Mouse (Mus musculus): Measurements from ENCODE around the gene Fbxw5. TPM values are rescaled to one million over a fixed set of nuclear protein-coding genes. Genes with fewer than 3 reads are reported as not detected.

The Fbxw5 gene
- 100 to 1,000 TPM in 1 of 4 experiments, 10 to 100 TPM in 3; 79.4 to 105 (median 88.7) TPM for total RNA-seq (2022)

DNA sequence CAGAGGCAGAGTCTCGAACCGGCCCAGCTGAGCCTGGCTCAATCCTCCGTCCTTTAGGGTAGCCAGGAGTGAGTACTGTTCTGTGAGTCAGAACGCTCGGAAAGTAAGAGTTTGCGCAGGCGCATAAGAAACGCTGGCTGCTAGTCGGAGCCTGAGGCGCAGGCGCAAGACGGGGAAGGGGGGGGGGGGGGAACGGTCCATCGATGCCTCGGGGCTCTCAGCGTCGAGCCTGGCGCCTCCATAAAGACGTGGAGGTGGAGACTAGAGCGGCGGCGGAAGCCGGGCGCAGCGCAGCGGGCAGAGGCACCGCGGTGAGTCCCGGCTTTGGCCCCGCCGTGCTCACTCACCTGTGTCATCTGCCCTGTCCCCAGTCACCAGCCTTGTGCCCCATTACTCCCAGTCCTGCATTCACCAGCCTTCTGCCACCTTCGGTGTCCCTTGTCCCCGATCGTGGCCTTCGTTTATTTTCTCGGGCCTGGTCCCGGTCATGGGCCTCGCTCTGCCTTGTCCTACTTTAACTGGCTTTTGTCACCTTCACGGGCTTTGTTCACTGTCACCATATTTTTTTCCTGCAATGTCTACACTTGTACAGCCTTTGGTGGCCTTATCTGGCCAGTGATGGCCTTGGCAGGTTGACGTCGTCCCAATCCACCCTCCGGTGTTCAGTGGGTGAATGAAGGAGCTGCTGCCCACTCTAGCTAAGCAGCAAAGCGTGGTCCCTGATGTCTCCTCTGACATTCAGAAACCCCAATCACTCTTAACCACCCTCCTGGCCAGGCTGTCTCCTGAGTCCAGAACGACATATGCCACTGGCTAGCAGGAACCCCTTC is at the start of gene Fbxw5:
TSS of gene Fbxw5 (plus strand) at position 175 of the 830 bp plus-strand sequence.
- DNase-seq (ENCODE audit: low spot score): peak; percentile 85

DNA sequence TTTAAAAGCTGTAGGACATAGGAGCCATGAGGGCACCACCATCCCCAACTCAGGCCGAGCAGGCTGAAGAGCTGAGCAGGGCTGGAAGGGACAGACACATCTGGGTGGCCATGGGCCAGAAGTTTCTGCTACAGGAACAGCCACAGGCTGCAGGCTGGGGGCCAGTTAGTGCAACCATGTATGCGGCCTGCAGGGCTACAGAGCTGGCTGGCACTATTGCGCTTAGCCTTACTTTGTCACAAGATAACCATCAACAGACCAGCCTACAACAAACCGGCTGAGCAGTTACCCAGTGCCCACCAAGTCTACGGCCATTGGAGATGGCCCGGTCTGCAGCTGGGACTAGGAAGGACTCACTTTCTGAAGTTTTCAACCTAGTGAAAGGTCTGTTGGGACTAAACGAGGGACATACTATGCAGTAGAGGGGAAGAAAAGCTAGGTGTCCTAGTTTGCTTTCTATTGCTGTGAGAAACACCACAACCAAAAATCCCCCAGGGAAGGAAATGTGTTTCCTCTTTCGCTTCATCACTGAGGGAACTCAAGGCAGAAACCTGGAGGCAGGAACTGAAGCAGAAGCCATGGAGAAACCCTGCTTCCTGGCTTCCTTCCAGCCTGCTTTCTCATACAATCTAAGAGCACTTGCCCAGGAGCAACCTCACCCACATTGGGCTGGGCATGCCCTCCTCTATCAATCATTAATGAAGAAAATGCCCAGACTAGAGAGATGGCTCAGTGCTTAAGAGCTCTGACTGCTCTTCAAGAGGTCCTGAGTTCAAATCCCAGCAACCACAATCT is 49.5 kb upstream of the Fbxw5 start:
- DNase-seq (ENCODE audit: low spot score): no peak

DNA sequence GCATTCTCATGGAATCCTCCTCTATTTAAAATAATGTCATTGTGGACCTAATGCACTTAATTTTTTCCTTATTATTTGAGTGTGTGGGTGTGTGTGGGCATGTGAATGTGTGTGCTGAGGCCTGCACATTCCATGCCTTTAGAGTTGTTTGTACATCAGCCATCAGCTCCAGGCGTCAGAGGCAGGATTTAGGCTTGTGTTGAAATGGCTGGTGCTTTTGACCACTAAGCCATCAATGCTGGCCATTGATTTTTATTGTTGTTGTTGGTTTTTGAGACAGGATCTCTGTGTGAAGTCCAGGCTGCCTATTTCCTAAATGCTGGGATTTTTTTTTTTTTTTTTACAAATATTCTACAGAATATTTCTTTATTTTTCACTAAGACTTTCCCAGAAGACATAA is 47.6 kb upstream of the Fbxw5 start:
- DNase-seq (ENCODE audit: low spot score): no peak

DNA sequence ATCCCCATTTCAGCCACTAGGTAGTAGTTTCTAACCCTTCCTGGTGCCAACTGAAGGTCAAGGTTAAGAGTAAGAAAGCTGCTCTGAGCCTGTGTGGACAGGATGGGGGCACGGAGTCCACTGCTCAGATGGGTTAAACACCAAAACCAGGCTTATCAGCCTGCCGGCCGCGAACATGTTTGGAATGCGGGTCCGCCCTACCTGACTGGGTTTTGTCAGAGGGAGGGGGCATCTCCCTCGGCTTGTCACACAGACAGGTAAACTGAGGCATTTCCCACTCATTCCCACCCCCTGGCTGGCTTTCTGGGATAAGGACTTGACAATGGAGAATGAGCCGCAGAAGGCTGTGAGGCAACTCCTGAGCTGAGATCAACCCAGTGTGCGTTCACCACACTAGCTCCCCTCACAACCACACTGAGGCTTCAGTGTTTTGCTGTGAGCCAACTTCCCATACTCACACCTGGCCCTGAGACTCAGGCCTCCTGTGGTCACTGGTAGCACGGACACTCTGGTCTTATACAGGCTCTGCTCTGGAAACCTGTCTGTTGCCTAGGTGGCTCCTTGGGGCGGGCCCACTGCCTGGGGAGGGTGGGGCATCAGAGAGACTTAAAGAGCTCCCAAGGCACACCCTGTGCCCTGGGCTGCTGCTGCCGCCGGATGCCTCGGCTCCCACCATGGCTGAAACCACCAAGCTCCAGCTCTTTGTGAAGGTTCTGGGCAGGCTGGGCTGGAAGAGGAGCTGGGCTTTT is 44.2 kb upstream of the Fbxw5 start, which contains the start of gene Clic3:
TSS of gene Clic3 (plus strand) at position 634 of the 749 bp plus-strand sequence.
- no peak for DNase-seq (ENCODE audit: low spot score)

DNA sequence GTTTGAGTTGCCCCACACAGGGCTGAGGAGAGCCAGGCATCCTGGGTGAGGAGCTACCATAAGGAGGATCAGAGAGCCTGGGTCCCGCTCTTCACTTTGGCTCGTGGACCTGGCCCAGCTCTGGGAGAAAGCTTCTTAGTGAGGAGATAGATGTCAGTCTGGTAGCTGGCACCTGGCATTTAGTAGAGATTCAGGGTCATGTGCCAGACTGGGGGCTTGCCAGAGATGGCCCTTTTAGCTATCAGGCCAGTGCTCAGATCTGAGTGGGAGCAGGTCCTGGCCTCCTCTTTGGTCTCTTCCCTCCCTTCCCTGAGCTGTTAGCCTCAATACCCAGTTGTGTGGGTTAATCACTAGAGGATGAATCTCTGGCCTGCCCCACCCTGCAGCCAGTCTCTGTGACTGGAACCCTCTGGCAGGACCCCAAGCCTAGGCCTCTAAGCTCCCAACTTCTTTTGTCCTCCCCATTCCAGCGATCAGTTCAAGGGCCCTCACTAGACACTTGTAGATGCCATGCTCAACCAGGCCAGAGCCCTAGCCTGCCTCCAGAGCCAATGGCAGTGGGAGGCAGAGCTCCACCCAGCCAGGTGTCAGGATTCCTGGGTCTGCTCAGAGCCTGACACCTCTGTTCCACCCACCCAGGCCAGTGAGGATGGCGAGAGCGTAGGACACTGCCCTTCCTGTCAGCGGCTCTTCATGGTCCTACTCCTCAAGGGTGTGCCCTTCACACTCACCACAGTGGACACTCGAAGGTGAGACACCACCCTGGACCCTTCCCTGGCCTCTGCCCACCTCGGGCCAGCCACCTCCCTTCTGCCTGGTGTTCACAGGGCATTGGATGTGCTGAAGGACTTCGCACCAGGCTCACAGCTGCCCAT is 43.3 kb upstream of the Fbxw5 start:
- DNase-seq (ENCODE audit: low spot score): no peak

DNA sequence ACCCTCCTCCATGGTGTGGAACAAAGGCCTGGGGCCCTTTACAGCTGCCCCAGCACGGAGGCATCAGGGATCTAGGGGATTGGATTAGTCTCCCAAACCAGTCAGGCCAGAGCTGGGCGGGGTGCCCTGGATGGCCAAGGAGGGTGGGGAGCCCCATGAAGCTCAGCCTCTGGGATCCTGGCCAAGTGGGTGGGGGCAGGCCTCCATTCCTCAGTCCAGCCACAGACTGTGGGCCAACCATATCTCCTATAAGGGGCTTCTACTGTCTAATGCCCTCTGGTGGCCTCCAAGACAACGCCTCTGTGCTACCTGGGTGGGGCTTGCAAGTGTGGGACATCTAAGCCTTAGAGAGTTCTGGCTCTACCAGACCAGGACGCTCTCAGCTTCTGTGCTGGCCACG is 41.6 kb upstream of the Fbxw5 start:
- no peak for DNase-seq (ENCODE audit: low spot score)

DNA sequence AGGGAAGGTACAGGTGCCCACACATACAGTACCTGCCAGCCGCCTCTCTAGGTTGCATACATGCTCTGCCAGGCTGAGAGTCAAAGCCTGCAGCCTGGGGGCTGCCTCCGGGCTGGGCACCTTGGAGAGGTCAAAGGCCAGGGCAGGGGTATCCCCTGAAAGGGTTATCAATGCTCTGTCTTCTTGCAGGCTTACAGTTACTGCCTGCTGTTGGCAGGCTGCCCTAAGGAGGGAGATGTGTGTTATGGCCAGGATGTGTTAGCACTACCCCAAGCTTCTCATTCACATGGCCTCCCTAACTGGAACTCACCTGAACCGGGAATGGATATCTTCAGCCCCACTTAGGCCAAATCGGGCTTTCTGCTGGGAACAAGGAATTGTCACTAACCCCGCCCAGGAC is 40.4 kb upstream of the Fbxw5 start:
- DNase-seq (ENCODE audit: low spot score): no peak

DNA sequence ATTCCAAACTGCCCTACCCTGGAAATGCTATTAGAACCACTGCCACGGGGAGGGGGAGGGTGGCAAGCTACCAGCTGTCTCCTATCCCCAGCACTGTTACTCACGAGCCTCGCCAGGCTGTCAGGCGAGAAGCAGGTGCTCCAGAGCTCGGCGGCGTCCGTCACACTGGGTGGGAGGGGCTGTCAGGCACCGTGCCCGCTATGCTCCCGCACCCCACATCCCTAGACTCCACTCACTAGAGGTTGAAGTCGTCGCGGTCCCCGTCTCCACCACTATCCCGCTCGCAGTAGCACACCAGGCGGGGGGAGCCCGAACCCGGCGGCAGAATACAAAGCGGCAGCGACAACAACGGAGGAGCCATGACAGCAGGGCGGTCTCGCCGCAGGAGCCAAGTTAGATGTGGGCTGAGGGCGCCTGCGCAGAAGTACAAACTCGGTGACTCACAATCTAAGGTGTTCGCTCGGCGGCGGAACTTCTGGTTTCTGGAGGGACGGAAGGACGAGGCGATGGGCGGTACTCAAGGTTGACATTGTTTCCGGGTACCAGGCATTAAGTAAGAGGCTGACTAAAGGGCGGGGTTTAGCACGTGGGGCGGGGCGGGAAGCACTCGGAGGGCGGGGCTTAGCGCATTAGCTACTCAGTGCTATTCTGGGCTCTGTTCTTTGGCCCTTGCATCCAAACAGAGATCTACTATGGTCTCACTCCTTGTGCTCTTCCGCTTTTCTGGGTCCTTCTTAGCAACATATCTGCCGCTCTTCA is 39.8 kb upstream of the Fbxw5 start, which contains the start of gene Paxx:
TSS of gene Paxx (minus strand) at position 544 of the 759 bp plus-strand sequence.
- peak; percentile 93 for DNase-seq (ENCODE audit: low spot score)

DNA sequence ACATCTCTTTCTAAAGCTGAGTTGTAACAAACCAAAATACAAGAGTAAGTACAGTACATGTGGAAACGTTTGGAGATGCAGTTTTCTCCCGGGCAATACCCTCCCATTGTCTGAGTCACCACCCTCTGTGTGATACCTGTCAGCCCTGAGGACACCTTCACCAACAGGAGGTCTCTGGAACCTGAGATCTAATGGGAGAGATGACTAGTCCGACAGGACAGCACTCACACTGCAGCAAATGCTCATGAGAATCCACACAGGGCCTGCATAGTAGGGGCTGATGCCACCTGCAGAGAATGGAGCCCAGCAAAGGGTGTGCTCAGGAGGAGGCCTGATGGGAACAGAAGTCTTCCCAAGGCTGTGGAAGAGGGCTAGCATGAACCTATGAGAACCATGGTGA is 39.1 kb upstream of the Fbxw5 start:
- DNase-seq (ENCODE audit: low spot score): no peak

DNA sequence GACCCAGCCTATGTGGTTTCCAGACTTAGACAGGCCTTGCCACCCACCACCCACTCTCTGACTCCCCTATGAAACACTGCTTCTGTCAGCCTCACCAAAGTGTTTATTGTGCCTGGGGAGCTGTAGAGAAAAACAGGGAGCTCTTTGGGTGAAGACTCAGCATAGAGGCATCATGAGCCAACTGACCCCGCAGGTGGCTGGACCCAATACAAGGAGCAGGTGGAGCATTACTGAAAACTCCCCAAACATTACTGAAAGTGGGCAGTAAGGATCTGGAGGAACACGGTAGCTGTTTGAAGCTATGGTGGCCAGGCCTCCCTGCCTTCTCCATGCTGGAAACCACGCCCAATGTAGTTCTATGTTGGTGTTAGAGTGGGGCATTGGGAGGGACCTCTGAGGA is 36.9 kb upstream of the Fbxw5 start:
- no peak for DNase-seq (ENCODE audit: low spot score)

DNA sequence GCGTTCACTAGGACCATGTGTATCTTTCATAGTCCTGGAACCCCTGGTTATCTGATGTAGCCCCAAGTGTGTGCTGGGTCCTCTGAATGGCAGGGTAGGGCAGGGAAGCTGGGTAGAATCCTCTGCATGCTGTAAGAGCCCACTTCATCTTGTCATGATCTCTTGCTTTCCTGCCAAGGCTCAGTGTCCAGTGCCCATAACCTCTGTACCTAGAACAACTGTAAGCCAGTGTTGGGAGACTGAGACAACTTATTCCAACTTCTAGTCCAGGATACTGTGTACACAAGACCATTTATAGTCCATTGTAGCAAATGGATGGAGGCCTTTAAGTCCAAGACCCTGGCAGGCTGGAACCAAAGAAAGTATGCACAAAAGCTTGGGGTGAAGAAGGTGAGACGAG is 35.3 kb upstream of the Fbxw5 start:
- no peak for DNase-seq (ENCODE audit: low spot score)

DNA sequence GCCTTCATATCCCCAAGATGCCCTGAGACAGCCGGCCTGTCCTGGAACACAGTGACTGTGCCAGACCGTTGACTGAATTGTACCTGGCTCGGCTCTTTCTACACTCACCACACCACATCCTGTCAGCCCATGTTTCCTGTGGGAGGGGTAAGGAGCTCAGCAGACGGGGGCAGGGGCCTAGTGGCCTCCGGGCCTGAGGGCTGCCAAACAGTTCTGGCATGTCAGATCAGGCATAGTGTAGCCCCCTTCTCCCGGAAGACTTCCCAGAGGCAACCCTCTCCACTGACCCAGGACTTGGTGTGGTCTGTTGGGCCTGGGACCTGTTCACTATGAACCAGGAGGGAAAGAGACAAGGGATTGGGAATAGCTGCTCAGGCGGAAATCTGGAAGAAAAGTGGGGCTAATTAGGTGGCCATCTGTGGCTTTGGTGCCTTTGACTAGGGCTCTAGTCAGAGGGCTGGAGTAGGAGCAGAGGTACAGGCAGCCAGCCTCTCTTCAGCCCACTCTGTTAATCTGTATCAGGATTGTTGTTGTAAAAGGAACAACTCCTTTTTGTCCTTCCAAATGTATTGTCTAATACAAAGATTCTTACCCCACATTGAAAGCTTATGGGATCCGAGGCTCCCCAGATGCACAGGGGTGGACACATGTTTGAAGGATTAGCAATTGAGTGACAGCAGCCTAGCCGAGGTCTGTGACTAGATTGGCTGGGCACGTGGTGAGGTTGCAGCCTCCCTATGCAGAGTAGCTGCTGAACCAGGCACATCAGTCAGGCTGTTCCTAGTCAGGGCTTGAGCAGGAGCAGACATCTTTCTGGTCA is 34.5 kb upstream of the Fbxw5 start:
- no peak for DNase-seq (ENCODE audit: low spot score)

DNA sequence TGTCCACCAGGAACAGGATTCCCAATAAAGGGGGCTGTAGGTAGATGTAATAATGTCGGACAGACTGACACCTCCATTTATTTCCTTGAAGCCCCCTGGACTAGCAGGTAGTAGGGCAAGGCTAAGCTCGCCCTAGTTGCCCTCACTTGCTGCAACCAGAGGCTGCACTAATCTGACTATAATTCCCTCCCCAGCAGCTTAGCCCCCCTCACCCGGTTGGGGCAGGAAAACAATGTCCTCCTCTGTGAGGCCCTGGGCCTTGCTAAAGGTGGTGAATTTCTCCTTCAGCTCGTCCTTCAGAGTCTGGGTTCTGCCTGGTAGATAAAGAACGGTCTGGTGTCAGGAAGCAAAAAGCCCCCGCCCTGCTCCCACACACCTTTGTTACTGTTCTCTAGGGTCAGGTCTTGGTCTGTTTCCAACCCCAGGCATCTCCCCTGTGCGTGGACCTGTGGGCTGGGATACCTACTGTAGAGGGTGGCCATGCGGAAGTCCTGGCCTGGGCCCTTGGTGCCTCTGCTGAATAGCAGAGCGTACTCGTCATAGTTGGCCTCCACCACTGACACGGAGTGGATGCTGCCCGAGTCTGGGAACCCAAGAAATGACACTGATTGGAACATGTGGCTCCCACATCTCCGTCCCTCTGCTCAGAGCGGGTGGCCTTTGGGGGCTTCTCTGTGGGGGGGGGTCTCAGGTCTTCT is 32.8 kb upstream of the Fbxw5 start:
- DNase-seq (ENCODE audit: low spot score): no peak

DNA sequence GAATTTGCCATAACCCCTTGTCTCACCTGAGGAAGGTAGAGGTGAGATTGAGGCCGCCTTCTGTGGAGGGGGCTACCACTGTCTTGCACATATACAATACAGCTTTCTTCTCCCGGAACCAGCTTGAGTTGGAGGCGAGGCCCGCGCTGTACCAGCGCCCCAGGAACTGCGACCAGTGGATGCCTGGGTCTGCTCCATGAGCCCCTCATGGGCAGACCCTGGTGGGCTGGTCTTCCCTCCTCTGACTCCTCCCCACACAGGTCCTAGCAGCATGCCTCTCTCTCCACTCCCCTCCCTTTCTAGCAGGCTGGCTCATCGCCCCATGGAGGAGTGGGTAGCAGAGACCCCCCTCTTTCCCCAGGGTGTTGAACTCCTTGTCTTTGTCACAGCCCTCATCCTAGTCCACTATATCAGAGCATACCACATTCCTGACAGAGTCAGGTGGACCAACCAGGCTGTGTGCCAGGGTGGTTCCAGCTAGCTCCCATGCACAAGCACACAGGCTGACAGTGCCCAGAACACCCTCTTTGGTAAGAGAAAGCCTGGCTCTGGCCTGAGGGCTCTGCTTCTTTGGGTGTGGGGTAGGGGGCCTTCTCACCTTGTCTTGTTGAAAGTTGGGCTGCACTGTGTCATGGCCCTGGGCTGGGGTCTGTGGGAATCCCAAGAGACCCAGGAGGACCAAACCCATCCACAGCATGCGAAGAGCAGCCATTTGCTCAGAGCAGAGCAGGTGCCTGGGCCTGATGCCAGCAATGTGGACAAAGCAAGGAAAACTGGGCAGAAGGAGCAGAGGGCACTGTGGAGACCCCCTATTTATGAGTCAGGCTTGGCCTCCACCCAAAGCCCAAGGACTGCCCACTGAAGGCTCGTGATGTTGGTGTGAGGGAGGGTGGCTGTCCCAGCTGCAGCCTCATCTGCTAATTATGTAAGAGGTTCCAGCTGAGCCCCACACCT is 31.3 kb upstream of the Fbxw5 start:
- peak; percentile 47 for DNase-seq (ENCODE audit: low spot score)

DNA sequence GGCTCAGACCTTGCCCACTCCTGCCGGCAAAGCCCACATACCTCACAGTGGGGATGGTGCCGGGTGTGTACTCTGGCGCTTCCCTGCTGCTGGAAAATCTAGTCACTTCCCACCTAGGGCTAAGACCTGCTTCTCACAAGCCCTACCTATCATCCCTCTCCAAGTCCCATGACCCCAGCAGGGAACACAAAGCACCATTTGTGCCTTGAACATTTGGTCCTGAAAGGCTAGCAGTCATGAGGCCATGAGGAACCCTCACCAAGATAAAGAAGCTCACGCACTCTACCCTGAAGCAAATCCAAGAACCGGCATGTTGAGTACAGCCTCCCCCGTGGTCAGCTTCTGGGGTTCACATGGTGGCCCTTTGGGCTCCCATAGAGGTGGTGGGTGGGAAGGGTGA is 30.6 kb upstream of the Fbxw5 start, which contains the start of gene Ptgds:
TSS of gene Ptgds (minus strand) at position 78 of the 400 bp plus-strand sequence.
- peak; percentile 43 for DNase-seq (ENCODE audit: low spot score)

DNA sequence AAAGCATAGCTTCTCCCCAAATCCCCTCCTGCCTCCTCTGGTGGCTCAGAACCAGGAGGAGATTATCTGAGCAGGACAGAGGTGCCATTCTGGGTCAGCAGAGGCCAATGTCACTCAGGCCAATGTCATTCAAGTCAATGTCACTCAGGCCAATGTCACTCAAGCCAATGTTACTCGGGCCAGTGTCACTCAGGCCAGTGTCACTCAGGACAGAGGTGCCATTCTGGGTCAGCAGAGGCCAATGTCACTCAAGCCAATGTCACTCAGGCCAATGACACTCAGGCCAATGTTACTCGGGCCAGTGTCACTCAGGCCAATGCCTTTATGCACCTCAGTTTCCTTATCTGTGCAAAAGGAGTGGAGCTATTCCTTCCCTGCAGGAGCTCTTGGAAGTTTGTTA is 28.0 kb upstream of the Fbxw5 start:
- DNase-seq (ENCODE audit: low spot score): no peak

DNA sequence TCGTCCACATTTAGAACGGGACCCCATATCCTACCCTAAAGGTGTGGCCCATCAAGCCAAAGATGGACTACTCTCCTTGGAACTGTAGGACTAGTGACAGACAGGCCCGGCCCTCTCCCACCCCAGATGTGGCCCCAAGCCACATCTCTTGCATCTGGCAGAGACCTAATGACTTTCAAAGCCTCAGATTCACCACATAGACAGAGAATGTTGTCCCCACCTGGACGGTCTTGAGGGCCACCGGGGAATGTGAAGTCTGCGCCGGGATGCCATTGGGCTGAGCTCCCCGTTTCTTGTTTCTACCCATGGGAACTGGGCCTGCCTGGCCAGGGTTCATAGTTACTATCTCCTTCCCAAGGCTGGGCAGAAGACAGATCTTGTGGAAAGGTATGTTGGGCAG is 23.0 kb upstream of the Fbxw5 start:
- no peak for DNase-seq (ENCODE audit: low spot score)

Data from heart, adult 8-10 months (tissue).